Mouse (Mus musculus) intestine, embryonic 14.5 days (tissue): ENCODE data around the gene Tbc1d23. TPM values are rescaled to one million over a fixed set of nuclear protein-coding genes. Genes with fewer than 3 reads are reported as not detected.

Source experiments
- ATAC-seq: fragments of 200-750 bp; cut with Nextera tagmentation; replicated peaks from 2 replicates; pipeline ENCODE4 v1.8.0; 2017; ENCODE audit warnings: low read depth, moderate number of reproducible peaks, moderate TSS enrichment, moderate library complexity; ENCODE audit not compliant: low FRiP score, low TSS enrichment
- DNase-seq: peaks from one replicate; pipeline ENCODE4 v3.0.0-alpha.2; 2018; ENCODE audit warnings: low spot score
- H3K27ac ChIP-seq: fragments of 300-500 bp; sonication (generic); 2 replicates; pipeline ENCODE4 v1.5.1; 2014; ENCODE audit warnings: low read depth, mild to moderate bottlenecking, control low read depth
- H3K27me3 ChIP-seq: fragments of 300-500 bp; sonication (generic); replicated peaks from 2 replicates; pipeline ENCODE4 v1.6.1; 2014; ENCODE audit warnings: low read length, control low read depth; ENCODE audit not compliant: control insufficient read depth, insufficient read depth
- H3K36me3 ChIP-seq: fragments of 300-500 bp; sonication (generic); 2 replicates; pipeline ENCODE4 v1.6.1; 2014; ENCODE audit warnings: low read length, control low read depth; ENCODE audit not compliant: control insufficient read depth, insufficient read depth
- H3K4me1 ChIP-seq: fragments of 300-500 bp; sonication (generic); replicated peaks from 2 replicates; pipeline ENCODE4 v1.6.1; 2014; ENCODE audit warnings: low read length, control low read depth, mixed read lengths; ENCODE audit not compliant: control insufficient read depth, insufficient read depth
- H3K4me2 ChIP-seq: fragments of 300-500 bp; sonication (generic); 2 replicates; pipeline ENCODE4 v1.6.1; 2014; ENCODE audit warnings: low read length
- H3K4me3 ChIP-seq: fragments of 300-500 bp; sonication (generic); 2 replicates; pipeline ENCODE4 v1.5.1; 2014; ENCODE audit warnings: low read depth, low read length, control low read depth, mixed read lengths
- H3K9ac ChIP-seq: fragments of 300-500 bp; sonication (generic); 2 replicates; pipeline ENCODE4 v1.6.1; 2014; ENCODE audit warnings: mild to moderate bottlenecking, low read length
- H3K9me3 ChIP-seq: fragments of 300-500 bp; sonication (generic); 2 replicates; pipeline ENCODE4 v1.6.1; 2016; ENCODE audit warnings: low read length, control low read depth; ENCODE audit not compliant: control insufficient read depth
- WGBS: fragments of 180-500 bp; shearing (Covaris S2); extraction: QIAGEN DNeasy Blood & Tissue Kit; methylation state at CpG from one replicate; pipeline ENCODE4 v1.1.7; 2014; 5-methylcytosine and 5-hydroxymethylcytosine counted together
- polyA plus RNA-seq: library from polyadenylated mRNA; unstranded; fragments of >200 nt; fragmentation: Nextera tagmentation; extraction: Ambion mirVana; gene quantifications from 2 replicates; pipeline ENCODE4 v1.2.1, GENCODE M21; 2014

The Tbc1d23 gene
- polyA plus RNA-seq: 27.5 and 28.8 TPM in 2 replicates

GRCm38 (mm10) chr16:57231089-57231936 is at the start of gene Tbc1d23:
TSS of gene Tbc1d23 (minus strand) at chr16:57231504.
- ATAC-seq: peak; percentile 99
- Histone ChIP-seq H3K4me2 (peak within 1 kb of the TSS; percentile 54), H3K27me3 (no peaks in the 10 kb centered on the region), H3K4me3 (peak within 1 kb of the TSS; percentile 76), H3K27ac (peak within 1 kb of the TSS; percentile 49; the same call in 1 of the 2 replicates), H3K9ac (peak within 1 kb of the TSS; percentile 56), H3K4me1 (peaks cover 7% of the 10 kb centered on the region), H3K36me3 (no peaks in the 10 kb centered on the region), H3K9me3 (no peaks in the 10 kb centered on the region)
- under 1% methylated on average over 42 of the region's 42 CpGs for WGBS
- DNase-seq: peak; percentile 100

DNA sequence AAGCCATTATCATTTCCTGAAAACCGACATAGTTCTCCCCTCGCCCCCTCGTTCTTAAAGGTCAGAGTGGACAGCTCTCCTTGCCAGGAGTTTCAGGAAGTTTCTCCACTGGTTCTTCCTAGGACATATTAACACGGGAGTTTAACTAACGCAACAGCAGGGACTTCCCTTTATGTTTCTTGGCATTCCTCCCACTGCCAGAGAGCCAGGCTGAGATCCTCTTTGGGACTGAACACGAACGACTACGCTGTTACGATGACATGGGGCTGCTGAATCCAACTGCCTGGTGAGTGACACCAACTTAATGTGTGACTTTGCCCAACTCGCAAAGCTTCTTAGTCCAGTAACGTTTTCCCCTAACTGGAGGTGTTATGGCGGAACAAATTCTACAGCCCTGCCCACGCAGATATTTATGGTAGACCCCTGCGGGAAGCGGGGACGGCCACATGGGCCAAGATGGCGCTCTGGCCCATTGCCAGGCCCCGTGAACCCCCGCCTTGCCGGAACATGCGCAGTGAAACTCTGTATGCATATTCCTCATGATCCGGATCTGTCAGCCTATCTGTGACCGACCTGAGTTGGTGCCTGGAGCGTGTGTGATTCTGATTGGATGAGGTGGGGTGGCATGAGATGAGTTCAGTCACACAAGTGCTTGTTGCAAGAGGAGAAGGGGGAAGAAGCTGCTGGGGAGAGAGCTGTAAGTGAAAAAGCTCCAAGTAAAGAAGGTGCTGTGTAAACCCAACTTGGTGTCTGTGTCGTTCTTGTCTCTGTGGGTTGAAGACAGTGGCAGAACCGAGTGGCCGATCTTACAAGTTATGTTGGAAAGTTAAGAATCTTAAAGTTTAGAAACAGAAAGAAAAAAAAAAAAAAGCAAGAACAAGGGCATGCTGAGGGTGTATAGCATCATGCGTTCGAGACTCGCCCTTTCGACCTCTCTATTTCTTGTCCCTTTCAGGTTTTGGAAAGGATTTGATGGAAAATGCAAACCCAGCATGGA is 49.2 kb upstream of the Tbc1d23 start:
- DNase-seq (peak; percentile 45), ATAC-seq (no peak)
- H3K4me3 ChIP-seq: no peak overlapping the region
- H3K27ac ChIP-seq: no peak overlapping the region
- H3K4me1 ChIP-seq: no peaks in the 10 kb centered on the region
- H3K9me3 ChIP-seq: no peaks in the 10 kb centered on the region
- H3K4me2 ChIP-seq: no peak overlapping the region
- H3K36me3 ChIP-seq: no peaks in the 10 kb centered on the region
- H3K9ac ChIP-seq: no peak overlapping the region
- no peaks in the 10 kb centered on the region for H3K27me3 ChIP-seq
- WGBS: 88% methylated on average over 31 of the region's 31 CpGs

- H3K4me3 ChIP-seq: no peak overlapping the region
- no peak overlapping the region for H3K27ac ChIP-seq
- H3K9ac ChIP-seq: no peak overlapping the region
- H3K27me3 ChIP-seq: no peaks in the 10 kb centered on the region
- H3K4me2 ChIP-seq: no peak overlapping the region
- 86% methylated on average over 10 of the region's 12 CpGs for WGBS
- peak; percentile 45 for DNase-seq
- ATAC-seq: no peak
- H3K9me3 ChIP-seq: no peaks in the 10 kb centered on the region
- H3K4me1 ChIP-seq: no peaks in the 10 kb centered on the region
- no peaks in the 10 kb centered on the region for H3K36me3 ChIP-seq
These were observed 47.8 kb upstream of the Tbc1d23 start for GRCm38 (mm10) chr16:57278976-57279626.

GRCm38 (mm10) chr16:57269751-57270150 is 38.4 kb upstream of the Tbc1d23 start:
- no peak overlapping the region for H3K4me3 ChIP-seq
- H3K4me1 ChIP-seq: 0 out of 2 replicates have a peak, but pooled peaks cover 6% of the 10 kb centered on the region
- DNase-seq: no peak
- H3K27ac ChIP-seq: no peak overlapping the region
- no peak overlapping the region for H3K9ac ChIP-seq
- no peak overlapping the region for H3K4me2 ChIP-seq
- no peaks in the 10 kb centered on the region for H3K36me3 ChIP-seq
- 93% methylated on average over 13 of the region's 13 CpGs for WGBS
- H3K9me3 ChIP-seq: peaks cover 2% of the 10 kb centered on the region; the same call in 1 of the 2 replicates
- no peak for ATAC-seq
- H3K27me3 ChIP-seq: no peaks in the 10 kb centered on the region

GRCm38 (mm10) chr16:57268058-57268841 is 36.9 kb upstream of the Tbc1d23 start:
- no peak overlapping the region for H3K4me3 ChIP-seq
- ATAC-seq (no peak), DNase-seq (no peak)
- H3K4me1 ChIP-seq: 0 out of 2 replicates have a peak, but pooled peaks cover 6% of the 10 kb centered on the region
- H3K4me2 ChIP-seq: no peak overlapping the region
- H3K9ac ChIP-seq: no peak overlapping the region
- 86% methylated on average over 14 of the region's 14 CpGs for WGBS
- no peaks in the 10 kb centered on the region for H3K27me3 ChIP-seq
- peaks cover 4% of the 10 kb centered on the region; the same call in 1 of the 2 replicates for H3K9me3 ChIP-seq
- H3K27ac ChIP-seq: 0 out of 2 replicates have a peak overlapping the region, but pooled peaks have one; percentile 23
- H3K36me3 ChIP-seq: no peaks in the 10 kb centered on the region

GRCm38 (mm10) chr16:57267068-57267467 is 35.8 kb upstream of the Tbc1d23 start:
- Histone ChIP-seq H3K4me3 (no peak overlapping the region), H3K9ac (no peak overlapping the region), H3K4me2 (no peak overlapping the region), H3K27ac (peak overlapping the region; percentile 23), H3K27me3 (no peaks in the 10 kb centered on the region), H3K36me3 (no peaks in the 10 kb centered on the region), H3K9me3 (peaks cover 4% of the 10 kb centered on the region; the same call in 1 of the 2 replicates), H3K4me1 (0 out of 2 replicates have a peak, but pooled peaks cover 6% of the 10 kb centered on the region)
- 11% methylated on average over 1 of the region's 1 CpGs for WGBS
- ATAC-seq: no peak
- no peak for DNase-seq

- no peak for ATAC-seq
- 78% methylated on average over 10 of the region's 10 CpGs for WGBS
- no peak overlapping the region for H3K4me3 ChIP-seq
These were observed 28.8 kb upstream of the Tbc1d23 start for GRCm38 (mm10) chr16:57260152-57260551.

More at GRCm38 (mm10) chr16:57260152-57260551, 28.8 kb upstream of the Tbc1d23 start:
- H3K9me3 ChIP-seq: peaks cover 4% of the 10 kb centered on the region; the same call in 1 of the 2 replicates
- no peak overlapping the region for H3K4me2 ChIP-seq
- no peaks in the 10 kb centered on the region for H3K36me3 ChIP-seq
- H3K4me1 ChIP-seq: no peaks in the 10 kb centered on the region
- H3K27ac ChIP-seq: no peak overlapping the region
- no peak for DNase-seq
- H3K27me3 ChIP-seq: no peaks in the 10 kb centered on the region
- no peak overlapping the region for H3K9ac ChIP-seq
